ENCODE assay signal across 8 mouse cellular contexts in the genomic region with DNA sequence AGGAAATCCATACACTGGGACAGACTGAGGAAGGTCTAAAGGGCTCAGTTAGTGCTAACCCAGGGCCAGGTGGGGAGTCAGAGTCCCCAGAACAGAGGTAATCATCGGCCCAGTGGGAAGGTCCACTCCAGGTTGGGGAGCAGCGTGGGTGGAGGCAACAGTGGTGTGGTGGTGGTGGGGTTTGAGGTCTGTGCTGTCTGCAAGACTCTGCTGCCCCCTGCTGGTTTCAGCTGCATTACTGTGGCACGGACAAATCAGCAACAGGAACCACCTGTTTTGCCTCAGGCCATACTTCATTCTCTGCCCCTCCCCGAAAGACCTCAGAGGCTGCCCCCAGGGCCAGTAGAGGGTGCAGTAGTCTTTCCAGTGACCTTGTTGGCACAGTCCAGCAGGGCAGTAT. TPM values are rescaled to one million over a fixed set of nuclear protein-coding genes. Genes with fewer than 3 reads are reported as not detected.
DNase-seq lines count a peak whose midpoint lies in the region; ATAC-seq and TF ChIP-seq lines count a peak whose summit lies in the region.

No protein-coding gene starts in this region.

- WGBS in embryonic facial prominence, embryonic 10.5 days = 25% methylated on average over 4 of the region's 4 CpGs
- 1% methylated on average over 4 of the region's 4 CpGs for WGBS in kidney, adult 2 months
- WGBS in midbrain, postnatal 0 days = 23% methylated on average over 4 of the region's 4 CpGs

- H3K27me3 ChIP-seq in embryonic facial prominence, embryonic 10.5 days (replicated peaks; ENCODE audit: low read depth, poor library complexity, severe bottlenecking) = no peaks in the 10 kb centered on the region
- no peaks in the 10 kb centered on the region for H3K27me3 ChIP-seq in kidney, adult 2 months (replicated peaks; ENCODE audit: control insufficient read depth, insufficient read depth, low read length)
- no peaks in the 10 kb centered on the region for H3K27me3 ChIP-seq in midbrain, postnatal 0 days (ENCODE audit: insufficient read depth, low read length)

- TF ChIP-seq POLR2A in kidney, adult 2 months (IDR thresholded peaks at IDR 0.05; ENCODE audit: low read depth, low read length) = no peak

- peak; percentile 41 for ATAC-seq in granulocyte monocyte progenitor cell, adult 5-6 weeks (replicated peaks; ENCODE audit: poor library complexity, severe bottlenecking)
- peak; percentile 62; the same call in 1 of the 2 replicates for ATAC-seq in midbrain, postnatal 0 days (ENCODE audit: low FRiP score)

- 0 out of 2 replicates have a peak overlapping the region, but pooled peaks have one; percentile 8 for H3K9ac ChIP-seq in midbrain, postnatal 0 days (replicated peaks; ENCODE audit: low read length, poor library complexity, severe bottlenecking)

- no peak overlapping the region for H3K4me2 ChIP-seq in midbrain, postnatal 0 days (ENCODE audit: low read depth, low read length, poor library complexity, severe bottlenecking)

- no peak overlapping the region for H3K4me3 ChIP-seq in embryonic facial prominence, embryonic 10.5 days
- no peak overlapping the region for H3K4me3 ChIP-seq in kidney, adult 2 months (ENCODE audit: insufficient read depth, low read depth, low read length)
- no peak overlapping the region for H3K4me3 ChIP-seq in midbrain, postnatal 0 days (ENCODE audit: low read depth, low read length)

- H3K4me1 ChIP-seq in embryonic facial prominence, embryonic 10.5 days = peaks cover 32% of the 10 kb centered on the region
- peaks cover 21% of the 10 kb centered on the region for H3K4me1 ChIP-seq in kidney, adult 2 months (ENCODE audit: control insufficient read depth, insufficient read depth, low read length)
- H3K4me1 ChIP-seq in midbrain, postnatal 0 days (ENCODE audit: insufficient read depth, low read length) = no peaks in the 10 kb centered on the region

- peak; percentile 88 for DNase-seq in layer of hippocampus, adult 11-12 months (ENCODE audit: low spot score)
- no peak for DNase-seq in layer of hippocampus, adult 9-10 months (ENCODE audit: low spot score)
- peak; percentile 90 for DNase-seq in embryonic facial prominence, embryonic 10.5 days (ENCODE audit: low spot score)
- DNase-seq in kidney, adult 2 months = peak; percentile 89
- peak; percentile 90 for DNase-seq in liver
- DNase-seq in midbrain, postnatal 0 days (ENCODE audit: low spot score) = peak; percentile 75
- peak; percentile 90 for DNase-seq in spleen, postnatal 36 days (ENCODE audit: low spot score in 2 of 2)

- no peak overlapping the region for H3K27ac ChIP-seq in embryonic facial prominence, embryonic 10.5 days (replicated peaks)
- peak overlapping the region; percentile 3; the same call in 1 of the 2 replicates for H3K27ac ChIP-seq in kidney, adult 2 months (ENCODE audit: insufficient read depth, low read depth, low read length)
- no peak overlapping the region for H3K27ac ChIP-seq in midbrain, postnatal 0 days (ENCODE audit: low read depth, low read length)

- no peaks in the 10 kb centered on the region for H3K9me3 ChIP-seq in embryonic facial prominence, embryonic 10.5 days
- H3K9me3 ChIP-seq in midbrain, postnatal 0 days (ENCODE audit: low read length) = no peaks in the 10 kb centered on the region

- peaks cover 58% of the 10 kb centered on the region for H3K36me3 ChIP-seq in embryonic facial prominence, embryonic 10.5 days (replicated peaks)
- no peaks in the 10 kb centered on the region for H3K36me3 ChIP-seq in kidney, adult 2 months (ENCODE audit: control insufficient read depth, insufficient read depth, low read length)
- peaks cover 23% of the 10 kb centered on the region for H3K36me3 ChIP-seq in midbrain, postnatal 0 days (ENCODE audit: insufficient read depth, low read length)

- peak; percentile 99 for TF ChIP-seq CTCF in kidney, adult 2 months (conservative IDR thresholded peaks at IDR 0.05; ENCODE audit: insufficient read depth, insufficient read length, low read depth, low read length)
- TF ChIP-seq CTCF in midbrain, postnatal 0 days (IDR thresholded peaks at IDR 0.05) = peak; percentile 85

RNA-seq across cellular contexts. Expression of a gene that starts 6.0 kb away (rescaled TPM):
- polyA plus RNA-seq in embryonic facial prominence, embryonic 10.5 days (2016; fragmentation: Nextera tagmentation; extraction: Ambion mirVana) = 61.9 and 62.6 TPM in 2 replicates
- total RNA-seq in granulocyte monocyte progenitor cell, adult 5-6 weeks (2014; fragmentation: Nextera tagmentation) = 19.2 and 25.5 TPM in 2 replicates
- total RNA-seq in granulocyte monocyte progenitor cell, adult 5-6 weeks (2017) = 16.7 and 18.5 TPM in 2 replicates
- polyA plus RNA-seq in kidney, adult 2 months (2012; rRNA removed) = 71.9 and 72.1 TPM in 2 replicates
- 30.7 and 37.9 TPM in 2 replicates for total RNA-seq in midbrain, postnatal 0 days (2014; rRNA removed)
- 41.6 and 43.2 TPM in 2 replicates for polyA plus RNA-seq in midbrain, postnatal 0 days (2015; fragmentation: Nextera tagmentation; extraction: Ambion mirVana)

RNA-seq across cellular contexts. Expression of a gene that starts 6.3 kb away (rescaled TPM):
- polyA plus RNA-seq in embryonic facial prominence, embryonic 10.5 days (2016; fragmentation: Nextera tagmentation; extraction: Ambion mirVana) = 88.3 and 89.0 TPM in 2 replicates
- 97.6 and 111 TPM in 2 replicates for total RNA-seq in granulocyte monocyte progenitor cell, adult 5-6 weeks (2014; fragmentation: Nextera tagmentation)
- total RNA-seq in granulocyte monocyte progenitor cell, adult 5-6 weeks (2017) = 136 and 170 TPM in 2 replicates
- 72.6 and 78.4 TPM in 2 replicates for polyA plus RNA-seq in kidney, adult 2 months (2012; rRNA removed)
- 80.3 and 84.2 TPM in 2 replicates for total RNA-seq in midbrain, postnatal 0 days (2014; rRNA removed)
- polyA plus RNA-seq in midbrain, postnatal 0 days (2015; fragmentation: Nextera tagmentation; extraction: Ambion mirVana) = 89.3 and 90.0 TPM in 2 replicates

RNA-seq across cellular contexts. Expression of a gene that starts 6.4 kb away (rescaled TPM):
- 5.6 and 5.7 TPM in 2 replicates for polyA plus RNA-seq in embryonic facial prominence, embryonic 10.5 days (2016; fragmentation: Nextera tagmentation; extraction: Ambion mirVana)
- total RNA-seq in granulocyte monocyte progenitor cell, adult 5-6 weeks (2014; fragmentation: Nextera tagmentation) = 37.1 and 55.8 TPM in 2 replicates
- 30.8 and 41.3 TPM in 2 replicates for total RNA-seq in granulocyte monocyte progenitor cell, adult 5-6 weeks (2017)
- polyA plus RNA-seq in kidney, adult 2 months (2012; rRNA removed) = 24.6 and 25.5 TPM in 2 replicates
- total RNA-seq in midbrain, postnatal 0 days (2014; rRNA removed) = 3.0 and 4.1 TPM in 2 replicates
- 2.9 and 3.4 TPM in 2 replicates for polyA plus RNA-seq in midbrain, postnatal 0 days (2015; fragmentation: Nextera tagmentation; extraction: Ambion mirVana)

RNA-seq across cellular contexts. Expression of a gene that starts 14.1 kb away (rescaled TPM):
- polyA plus RNA-seq in embryonic facial prominence, embryonic 10.5 days (2016; fragmentation: Nextera tagmentation; extraction: Ambion mirVana) = 93.4 and 101 TPM in 2 replicates
- 4.1 and 6.1 TPM in 2 replicates for total RNA-seq in granulocyte monocyte progenitor cell, adult 5-6 weeks (2014; fragmentation: Nextera tagmentation)
- 0.88 and 1.1 TPM in 2 replicates for total RNA-seq in granulocyte monocyte progenitor cell, adult 5-6 weeks (2017)
- 13.5 and 14.6 TPM in 2 replicates for polyA plus RNA-seq in kidney, adult 2 months (2012; rRNA removed)
- 15.3 and 19.4 TPM in 2 replicates for total RNA-seq in midbrain, postnatal 0 days (2014; rRNA removed)
- 7.9 and 8.0 TPM in 2 replicates for polyA plus RNA-seq in midbrain, postnatal 0 days (2015; fragmentation: Nextera tagmentation; extraction: Ambion mirVana)

RNA-seq across cellular contexts. Expression of a gene that starts 36.0 kb away (rescaled TPM):
- 1,023 and 1,043 TPM in 2 replicates for polyA plus RNA-seq in embryonic facial prominence, embryonic 10.5 days (2016; fragmentation: Nextera tagmentation; extraction: Ambion mirVana)
- 4,181 and 4,473 TPM in 2 replicates for total RNA-seq in granulocyte monocyte progenitor cell, adult 5-6 weeks (2014; fragmentation: Nextera tagmentation)
- 929 and 980 TPM in 2 replicates for total RNA-seq in granulocyte monocyte progenitor cell, adult 5-6 weeks (2017)
- polyA plus RNA-seq in kidney, adult 2 months (2012; rRNA removed) = 724 and 951 TPM in 2 replicates
- total RNA-seq in midbrain, postnatal 0 days (2014; rRNA removed) = 158 and 163 TPM in 2 replicates
- polyA plus RNA-seq in midbrain, postnatal 0 days (2015; fragmentation: Nextera tagmentation; extraction: Ambion mirVana) = 536 and 539 TPM in 2 replicates
